Mouse (Mus musculus) layer of hippocampus, adult 9-11 months (tissue): ENCODE measurements around the gene Qrfp.

Experiments used
- DNase-seq: peaks from one replicate; pipeline ENCODE4 v3.0.0; 2022

The Qrfp gene

GRCm38 (mm10) chr2:31767815-31768214, 42.6 kb downstream of the Qrfp start:
- DNase-seq, result no peak

- no peak for DNase-seq
Measured at GRCm38 (mm10) chr2:31767104-31767503, 43.3 kb downstream of the Qrfp start.

GRCm38 (mm10) chr2:31763271-31763670, 47.1 kb downstream of the Qrfp start:
- no peak for DNase-seq

GRCm38 (mm10) chr2:31762853-31763252, 47.5 kb downstream of the Qrfp start:
- no peak for DNase-seq

- no peak for DNase-seq
Measured at GRCm38 (mm10) chr2:31762155-31762554, 48.2 kb downstream of the Qrfp start.

GRCm38 (mm10) chr2:31761585-31761984, 48.8 kb downstream of the Qrfp start:
- no peak for DNase-seq

GRCm38 (mm10) chr2:31761115-31761531, 49.3 kb downstream of the Qrfp start:
- DNase-seq, result no peak

- no peak for DNase-seq
Measured at GRCm38 (mm10) chr2:31760486-31760885, 49.9 kb downstream of the Qrfp start.

- peak; percentile 38 for DNase-seq
Measured at GRCm38 (mm10) chr2:31759751-31760460, 50.5 kb downstream of the Qrfp start.

- no peak for DNase-seq
Measured at GRCm38 (mm10) chr2:31758966-31759365, 51.4 kb downstream of the Qrfp start.

- DNase-seq, result no peak
Measured at GRCm38 (mm10) chr2:31757472-31757871, 52.9 kb downstream of the Qrfp start.
